Mouse (Mus musculus) neural tube, embryonic 15.5 days (tissue): ENCODE measurements at regions not wholly inside any gene's neighbourhood (a gene's known extent, or its start where the extent isn't known, plus 50 kb on each side); places are given as distances from the start of the nearest gene placed in this dataset.

Experiments
- ATAC-seq: fragments of 200-750 bp; cut with Nextera tagmentation; 2 replicates; pipeline ENCODE4 v1.8.0; 2017; ENCODE audit warnings: mild to moderate bottlenecking, moderate TSS enrichment, moderate library complexity; ENCODE audit not compliant: low FRiP score
- H3K27ac ChIP-seq: fragments of 300-500 bp; sonication (generic); replicated peaks from 2 replicates; pipeline ENCODE4 v1.5.1; 2015; ENCODE audit warnings: mild to moderate bottlenecking, inconsistent platforms
- H3K27me3 ChIP-seq: fragments of 300-500 bp; sonication (generic); replicated peaks from 2 replicates; pipeline ENCODE4 v1.6.1; 2015; ENCODE audit warnings: inconsistent platforms
- H3K36me3 ChIP-seq: fragments of 300-500 bp; sonication (generic); 2 replicates; pipeline ENCODE4 v1.6.1; 2015; ENCODE audit warnings: inconsistent platforms
- H3K4me1 ChIP-seq: fragments of 300-500 bp; sonication (generic); 2 replicates; pipeline ENCODE4 v1.6.1; 2015; ENCODE audit warnings: inconsistent platforms
- H3K4me2 ChIP-seq: fragments of 300-500 bp; sonication (generic); 2 replicates; pipeline ENCODE4 v1.6.1; 2015; ENCODE audit warnings: inconsistent platforms, mild to moderate bottlenecking, moderate library complexity
- H3K4me3 ChIP-seq: fragments of 300-500 bp; sonication (generic); replicated peaks from 2 replicates; pipeline ENCODE4 v1.5.1; 2015; ENCODE audit warnings: mild to moderate bottlenecking, inconsistent platforms
- H3K9ac ChIP-seq: fragments of 300-500 bp; sonication (generic); replicated peaks from 2 replicates; pipeline ENCODE4 v1.6.1; 2015; ENCODE audit warnings: mild to moderate bottlenecking, inconsistent platforms
- H3K9me3 ChIP-seq: fragments of 300-500 bp; sonication (generic); replicated peaks from 2 replicates; pipeline ENCODE4 v1.6.1; 2016; ENCODE audit warnings: inconsistent platforms
- whole genome bisulfite sequencing: fragments of 180-500 bp; shearing (Covaris S2); methylation state at CpG from one replicate; pipeline ENCODE4 v1.1.7; 2015; ENCODE audit warnings: mixed read lengths; 5-methylcytosine and 5-hydroxymethylcytosine counted together

GRCm38 (mm10) chr13:91370886-91371595 lies 89.0 kb upstream of the Ssbp2 start:
- H3K9me3 ChIP-seq = no peaks in the 10 kb centered on the region
- H3K4me3 ChIP-seq = peak overlapping the region; percentile 42
- WGBS = under 1% methylated on average over 28 of the region's 28 CpGs
- no peaks in the 10 kb centered on the region for H3K27me3 ChIP-seq
- peak; percentile 94 for ATAC-seq
- H3K27ac ChIP-seq = peak overlapping the region; percentile 96
- peak overlapping the region; percentile 42 for H3K9ac ChIP-seq
- H3K4me1 ChIP-seq = peaks cover 56% of the 10 kb centered on the region
- no peaks in the 10 kb centered on the region for H3K36me3 ChIP-seq
- H3K4me2 ChIP-seq = peak overlapping the region; percentile 82

- no peak for ATAC-seq
- peaks cover 56% of the 10 kb centered on the region for H3K4me1 ChIP-seq
- peak overlapping the region; percentile 42 for H3K4me3 ChIP-seq
- H3K9ac ChIP-seq = no peak overlapping the region
- no peaks in the 10 kb centered on the region for H3K27me3 ChIP-seq
- WGBS = 23% methylated on average over 2 of the region's 2 CpGs
- no peaks in the 10 kb centered on the region for H3K9me3 ChIP-seq
- H3K27ac ChIP-seq = peak overlapping the region; percentile 96
- peak overlapping the region; percentile 82 for H3K4me2 ChIP-seq
- H3K36me3 ChIP-seq = no peaks in the 10 kb centered on the region
These were observed 88.5 kb upstream of the Ssbp2 start for GRCm38 (mm10) chr13:91371596-91371987.

- H3K9ac ChIP-seq = no peak overlapping the region
- H3K27ac ChIP-seq = peak overlapping the region; percentile 96
- H3K27me3 ChIP-seq = no peaks in the 10 kb centered on the region
- H3K4me1 ChIP-seq = peaks cover 56% of the 10 kb centered on the region
- no peaks in the 10 kb centered on the region for H3K36me3 ChIP-seq
- WGBS = 43% methylated on average over 11 of the region's 11 CpGs
- H3K4me2 ChIP-seq = no peak overlapping the region
- H3K4me3 ChIP-seq = no peak overlapping the region
- ATAC-seq = no peak
- no peaks in the 10 kb centered on the region for H3K9me3 ChIP-seq
These were observed 87.8 kb upstream of the Ssbp2 start for GRCm38 (mm10) chr13:91372130-91372875.

GRCm38 (mm10) chr13:91374141-91374540 lies 85.9 kb upstream of the Ssbp2 start:
- Histone ChIP-seq H3K4me1 (peaks cover 53% of the 10 kb centered on the region), H3K9ac (no peak overlapping the region), H3K4me2 (0 out of 2 replicates have a peak overlapping the region, but pooled peaks have one; percentile 20), H3K4me3 (no peak overlapping the region), H3K9me3 (no peaks in the 10 kb centered on the region), H3K27me3 (no peaks in the 10 kb centered on the region), H3K27ac (peak overlapping the region; percentile 28; the same call in 1 of the 2 replicates), H3K36me3 (no peaks in the 10 kb centered on the region)
- WGBS = 10% methylated on average over 3 of the region's 3 CpGs
- no peak for ATAC-seq

- H3K36me3 ChIP-seq = no peaks in the 10 kb centered on the region
- H3K4me1 ChIP-seq = peaks cover 33% of the 10 kb centered on the region
- no peak overlapping the region for H3K9ac ChIP-seq
- H3K27me3 ChIP-seq = no peaks in the 10 kb centered on the region
- no peak overlapping the region for H3K4me2 ChIP-seq
- H3K4me3 ChIP-seq = no peak overlapping the region
- H3K9me3 ChIP-seq = no peaks in the 10 kb centered on the region
- no peak for ATAC-seq
- WGBS = 91% methylated on average over 3 of the region's 3 CpGs
- H3K27ac ChIP-seq = no peak overlapping the region
These were observed 83.5 kb upstream of the Ssbp2 start for GRCm38 (mm10) chr13:91376556-91376955.

- Histone ChIP-seq H3K4me1 (peaks cover 24% of the 10 kb centered on the region), H3K4me3 (no peak overlapping the region), H3K9me3 (no peaks in the 10 kb centered on the region), H3K9ac (no peak overlapping the region), H3K27ac (no peak overlapping the region), H3K27me3 (no peaks in the 10 kb centered on the region), H3K36me3 (no peaks in the 10 kb centered on the region), H3K4me2 (no peak overlapping the region)
- ATAC-seq = no peak
- WGBS = 95% methylated on average over 7 of the region's 7 CpGs
These were observed 82.7 kb upstream of the Ssbp2 start for GRCm38 (mm10) chr13:91377428-91377827.

- Histone ChIP-seq H3K36me3 (no peaks in the 10 kb centered on the region), H3K9me3 (no peaks in the 10 kb centered on the region), H3K27ac (no peak overlapping the region), H3K4me1 (peaks cover 19% of the 10 kb centered on the region), H3K4me3 (no peak overlapping the region), H3K4me2 (no peak overlapping the region), H3K27me3 (no peaks in the 10 kb centered on the region), H3K9ac (no peak overlapping the region)
- WGBS = 82% methylated on average over 9 of the region's 9 CpGs
- no peak for ATAC-seq
These were observed 82.1 kb upstream of the Ssbp2 start for GRCm38 (mm10) chr13:91377972-91378371.

- no peak for ATAC-seq
- no peaks in the 10 kb centered on the region for H3K9me3 ChIP-seq
- H3K4me2 ChIP-seq = no peak overlapping the region
- H3K9ac ChIP-seq = no peak overlapping the region
- WGBS = 37% methylated on average over 4 of the region's 4 CpGs
- H3K4me3 ChIP-seq = no peak overlapping the region
- H3K36me3 ChIP-seq = no peaks in the 10 kb centered on the region
- 0 out of 2 replicates have a peak, but pooled peaks cover 3% of the 10 kb centered on the region for H3K4me1 ChIP-seq
- no peak overlapping the region for H3K27ac ChIP-seq
- H3K27me3 ChIP-seq = no peaks in the 10 kb centered on the region
These were observed 74.7 kb upstream of the Ssbp2 start for GRCm38 (mm10) chr13:91385393-91385792.

- Histone ChIP-seq H3K4me3 (no peak overlapping the region), H3K4me2 (no peak overlapping the region), H3K27me3 (no peaks in the 10 kb centered on the region), H3K36me3 (no peaks in the 10 kb centered on the region), H3K4me1 (0 out of 2 replicates have a peak, but pooled peaks cover 3% of the 10 kb centered on the region), H3K9ac (no peak overlapping the region), H3K27ac (no peak overlapping the region), H3K9me3 (no peaks in the 10 kb centered on the region)
- WGBS = 49% methylated on average over 10 of the region's 10 CpGs
- no peak for ATAC-seq
These were observed 72.2 kb upstream of the Ssbp2 start for GRCm38 (mm10) chr13:91387913-91388312.

- no peaks in the 10 kb centered on the region for H3K27me3 ChIP-seq
- no peak overlapping the region for H3K9ac ChIP-seq
- H3K4me2 ChIP-seq = no peak overlapping the region
- no peaks in the 10 kb centered on the region for H3K36me3 ChIP-seq
- WGBS = 90% methylated on average over 2 of the region's 2 CpGs
- ATAC-seq = no peak
- H3K27ac ChIP-seq = no peak overlapping the region
- H3K9me3 ChIP-seq = no peaks in the 10 kb centered on the region
- H3K4me3 ChIP-seq = no peak overlapping the region
- H3K4me1 ChIP-seq = no peaks in the 10 kb centered on the region
These were observed 56.5 kb upstream of the Ssbp2 start for GRCm38 (mm10) chr13:91403632-91404031.

GRCm38 (mm10) chr13:91405027-91405426 lies 55.1 kb upstream of the Ssbp2 start:
- no peaks in the 10 kb centered on the region for H3K36me3 ChIP-seq
- no peaks in the 10 kb centered on the region for H3K4me1 ChIP-seq
- H3K9me3 ChIP-seq = no peaks in the 10 kb centered on the region
- no peak overlapping the region for H3K4me3 ChIP-seq
- H3K9ac ChIP-seq = no peak overlapping the region
- no peak for ATAC-seq
- WGBS = 88% methylated on average over 2 of the region's 2 CpGs
- H3K27ac ChIP-seq = no peak overlapping the region
- no peak overlapping the region for H3K4me2 ChIP-seq
- no peaks in the 10 kb centered on the region for H3K27me3 ChIP-seq

GRCm38 (mm10) chr13:91410116-91410515 lies 50.0 kb upstream of the Ssbp2 start:
- Histone ChIP-seq H3K4me1 (no peaks in the 10 kb centered on the region), H3K27me3 (no peaks in the 10 kb centered on the region), H3K9ac (no peak overlapping the region), H3K4me3 (no peak overlapping the region), H3K9me3 (no peaks in the 10 kb centered on the region), H3K27ac (no peak overlapping the region), H3K36me3 (no peaks in the 10 kb centered on the region), H3K4me2 (no peak overlapping the region)
- ATAC-seq = no peak
